Mouse (Mus musculus) neural tube, embryonic 14.5 days (tissue): ENCODE measurements around the gene Thoc7. TPM values are rescaled to one million over a fixed set of nuclear protein-coding genes. Genes with fewer than 3 reads are reported as not detected.

Experiments
- ATAC-seq: fragments of 200-750 bp; cut with Nextera tagmentation; 2 replicates; pipeline ENCODE4 v1.8.0; 2017; ENCODE audit warnings: low read depth, mild to moderate bottlenecking, moderate TSS enrichment, moderate library complexity
- H3K27ac ChIP-seq: fragments of 300-500 bp; sonication (generic); 2 replicates; pipeline ENCODE4 v1.5.1; 2014; ENCODE audit warnings: low read depth, mild to moderate bottlenecking, control low read depth, low read length, moderate library complexity, mixed read lengths
- H3K27me3 ChIP-seq: fragments of 300-500 bp; sonication (generic); 2 replicates; pipeline ENCODE4 v1.6.1; 2014; ENCODE audit warnings: low read length; ENCODE audit not compliant: control insufficient read depth, insufficient read depth
- H3K36me3 ChIP-seq: fragments of 300-500 bp; sonication (generic); 2 replicates; pipeline ENCODE4 v1.6.1; 2014; ENCODE audit warnings: low read length, mixed read lengths; ENCODE audit not compliant: control insufficient read depth, insufficient read depth
- H3K4me1 ChIP-seq: fragments of 300-500 bp; sonication (generic); 2 replicates; pipeline ENCODE4 v1.6.1; 2014; ENCODE audit warnings: low read length; ENCODE audit not compliant: control insufficient read depth, insufficient read depth
- H3K4me2 ChIP-seq: fragments of 300-500 bp; sonication (generic); 2 replicates; pipeline ENCODE4 v1.6.1; 2014; ENCODE audit warnings: mild to moderate bottlenecking, low read depth, low read length, control low read depth
- H3K4me3 ChIP-seq: fragments of 300-500 bp; sonication (generic); 2 replicates; pipeline ENCODE4 v1.5.1; 2014; ENCODE audit warnings: low read depth, low read length, control low read depth, mixed read lengths
- H3K9ac ChIP-seq: fragments of 300-500 bp; sonication (generic); replicated peaks from 2 replicates; pipeline ENCODE4 v1.6.1; 2014; ENCODE audit warnings: low read depth, mild to moderate bottlenecking, control low read depth, low read length, mixed read lengths
- H3K9me3 ChIP-seq: fragments of 300-500 bp; sonication (generic); 2 replicates; pipeline ENCODE4 v1.6.1; 2016; ENCODE audit warnings: low read length; ENCODE audit not compliant: control insufficient read depth
- WGBS: fragments of 180-500 bp; shearing (Covaris S2); extraction: QIAGEN DNeasy Blood & Tissue Kit; methylation state at CpG from one replicate; pipeline ENCODE4 v1.1.7; 2014; 5-methylcytosine and 5-hydroxymethylcytosine counted together
- polyA plus RNA-seq: library from polyadenylated mRNA; unstranded; fragments of >200 nt; fragmentation: Nextera tagmentation; extraction: Ambion mirVana; gene quantifications from 2 replicates; pipeline ENCODE4 v1.2.1, GENCODE M21; 2014

Thoc7 gene
- polyA plus RNA-seq, 1 experiment from 2014 or later: 228 TPM

GRCm38 (mm10) chr14:13910148-13910547 is 51.5 kb downstream of the Thoc7 start:
- Histone ChIP-seq H3K36me3 (no peaks in the 10 kb centered on the region), H3K4me2 (no peak overlapping the region), H3K4me1 (no peaks in the 10 kb centered on the region), H3K4me3 (no peak overlapping the region), H3K9me3 (no peaks in the 10 kb centered on the region), H3K27me3 (no peaks in the 10 kb centered on the region), H3K27ac (no peak overlapping the region), H3K9ac (no peak overlapping the region)
- WGBS: 97% methylated on average over 2 of the region's 2 CpGs
- no peak for ATAC-seq

- H3K4me1 ChIP-seq: no peaks in the 10 kb centered on the region
- H3K9me3 ChIP-seq: no peaks in the 10 kb centered on the region
- no peak overlapping the region for H3K27ac ChIP-seq
- WGBS: 85% methylated on average over 7 of the region's 7 CpGs
- H3K27me3 ChIP-seq: no peaks in the 10 kb centered on the region
- H3K9ac ChIP-seq: no peak overlapping the region
- H3K4me3 ChIP-seq: no peak overlapping the region
- H3K36me3 ChIP-seq: no peaks in the 10 kb centered on the region
- no peak overlapping the region for H3K4me2 ChIP-seq
- ATAC-seq: no peak
Measured at GRCm38 (mm10) chr14:13907145-13907544, 54.5 kb downstream of the Thoc7 start.

DNA sequence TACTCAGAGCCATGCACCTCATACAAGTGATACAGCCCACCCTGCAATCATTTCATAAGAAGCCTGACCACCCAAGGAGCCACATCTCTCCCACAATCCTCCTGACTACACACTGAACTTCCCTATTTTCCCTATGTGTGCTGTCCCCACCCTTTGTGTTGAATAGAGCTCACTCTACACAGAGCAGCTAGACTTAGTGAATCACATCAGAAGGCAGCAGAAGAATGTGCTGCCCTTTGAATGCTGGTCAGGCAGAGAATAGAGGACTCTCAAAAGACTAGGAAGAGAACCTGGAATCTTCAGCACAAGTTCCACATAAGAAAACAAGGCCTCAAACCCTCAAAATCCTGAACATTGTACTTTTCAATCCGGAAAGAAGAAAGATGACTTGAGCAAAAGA is 55.2 kb downstream of the Thoc7 start:
- Histone ChIP-seq H3K27me3 (no peaks in the 10 kb centered on the region), H3K4me1 (no peaks in the 10 kb centered on the region), H3K27ac (no peak overlapping the region), H3K4me3 (no peak overlapping the region), H3K9me3 (no peaks in the 10 kb centered on the region), H3K4me2 (no peak overlapping the region), H3K36me3 (no peaks in the 10 kb centered on the region), H3K9ac (no peak overlapping the region)
- no peak for ATAC-seq
- WGBS: 93% methylated on average over 1 of the region's 1 CpGs

DNA sequence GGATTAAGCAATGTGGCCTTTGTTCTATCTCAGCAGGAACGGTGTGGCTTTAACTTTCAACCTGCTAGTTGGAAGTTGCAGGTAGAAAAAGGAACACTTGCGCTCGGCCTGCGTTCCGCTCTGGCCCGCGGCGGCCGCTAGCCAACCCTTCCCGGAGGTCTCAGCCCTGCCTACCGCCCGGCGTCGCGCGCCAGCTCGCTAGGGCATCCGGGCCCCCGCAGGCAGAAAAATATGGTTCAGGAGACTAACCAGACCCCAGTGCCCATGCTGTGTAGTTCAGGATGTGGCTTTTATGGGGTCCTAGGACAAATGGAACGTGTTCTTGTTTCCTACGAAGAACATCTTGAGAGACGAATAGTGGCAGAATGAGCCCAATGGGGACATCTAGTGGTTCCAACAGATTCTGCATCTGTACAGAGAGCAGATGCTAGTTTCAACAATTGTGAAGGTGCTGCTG is 60.0 kb downstream of the Thoc7 start:
- H3K9ac ChIP-seq: peak overlapping the region; percentile 47
- peak; percentile 93 for ATAC-seq
- H3K4me3 ChIP-seq: peak overlapping the region; percentile 34
- H3K4me1 ChIP-seq: no peaks in the 10 kb centered on the region
- no peak overlapping the region for H3K27ac ChIP-seq
- WGBS: 2% methylated on average over 22 of the region's 22 CpGs
- H3K4me2 ChIP-seq: peak overlapping the region; percentile 58
- H3K9me3 ChIP-seq: no peaks in the 10 kb centered on the region
- H3K27me3 ChIP-seq: no peaks in the 10 kb centered on the region
- no peaks in the 10 kb centered on the region for H3K36me3 ChIP-seq

Other genes starting within 250 kb of the Thoc7 start
- gene Gm281, start 47.4 kb downstream of the Thoc7 start, polyA plus RNA-seq: not detected in 2 replicates
- gene Atxn7, start 412 bp downstream of the Thoc7 start, polyA plus RNA-seq: 6.0 and 6.1 TPM in 2 replicates
- 243 and 260 TPM in 2 replicates for gene Psmd6, start 159.1 kb upstream of the Thoc7 start, polyA plus RNA-seq
- not detected in 2 replicates for gene Olfr720, start 225.0 kb upstream of the Thoc7 start, polyA plus RNA-seq